Mouse (Mus musculus) olfactory bulb, adult 2 months (tissue): ENCODE results near the gene Tenm4. TPM values are rescaled to one million over a fixed set of nuclear protein-coding genes. Genes with fewer than 3 reads are reported as not detected.

Source experiments
- H3K27ac ChIP-seq: fragments of 200-500 bp; 2 replicates; pipeline ENCODE4 v1.5.1; 2012; ENCODE audit warnings: low read depth, low read length; ENCODE audit not compliant: insufficient read depth
- H3K4me1 ChIP-seq: fragments of 200-500 bp; 2 replicates; pipeline ENCODE4 v1.6.1; 2012; ENCODE audit warnings: low read length; ENCODE audit not compliant: control insufficient read depth, insufficient read depth
- H3K4me3 ChIP-seq: fragments of 200-500 bp; 2 replicates; pipeline ENCODE4 v1.5.1; 2012; ENCODE audit warnings: mild to moderate bottlenecking, low read depth, low read length, moderate library complexity; ENCODE audit not compliant: insufficient read depth
- CTCF ChIP-seq: fragments of 200-500 bp; IDR thresholded peaks from 2 replicates; pipeline ENCODE4 v1.5.1; 2012; ENCODE audit warnings: low read depth, mild to moderate bottlenecking, low read length, moderate library complexity; ENCODE audit not compliant: insufficient read depth
- POLR2A ChIP-seq: fragments of 200-500 bp; IDR thresholded peaks from 2 replicates; pipeline ENCODE4 v1.6.1; 2012; ENCODE audit warnings: mild to moderate bottlenecking, low read depth, low read length, moderate library complexity; ENCODE audit not compliant: insufficient read depth
- WGBS: fragments of 180-500 bp; shearing (Covaris S2); methylation state at CpG from one replicate; pipeline ENCODE4 v1.1.7; 2018; 5-methylcytosine and 5-hydroxymethylcytosine counted together
- polyA plus RNA-seq: library from polyadenylated mRNA; stranded (reverse); fragments of >200 nt; gene quantifications from 2 replicates; pipeline ENCODE4 v1.2.4, GENCODE M21; 2012; ENCODE audit warnings: low replicate concordance; ENCODE audit not compliant: missing spikeins, insufficient read depth, insufficient read length

Tenm4 gene
- polyA plus RNA-seq, 1 experiment, result not detected

DNA sequence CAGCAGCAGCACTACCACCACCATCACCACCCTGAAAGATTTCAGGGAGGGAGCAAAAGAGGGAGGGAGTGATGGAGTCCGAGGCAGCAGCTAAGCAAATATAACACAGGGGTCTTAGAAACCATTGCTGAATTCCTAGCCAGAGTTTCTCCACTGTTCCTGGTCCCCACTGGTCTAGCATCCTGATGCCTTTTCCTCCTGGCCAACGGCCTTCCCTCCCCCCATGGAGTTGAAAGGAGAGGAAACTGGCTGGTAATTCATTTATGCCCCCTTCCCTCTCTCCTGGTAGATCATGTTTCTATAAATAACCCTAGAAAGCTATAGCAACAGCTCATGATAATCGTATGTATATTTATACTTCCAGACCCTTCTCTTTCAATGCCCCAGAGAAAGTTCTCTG lies 481.8 kb downstream of the Tenm4 start:
- TF ChIP-seq POLR2A (no peak), CTCF (no peak)
- Histone ChIP-seq H3K4me1 (peaks cover 39% of the 10 kb centered on the region), H3K4me3 (no peak overlapping the region), H3K27ac (no peak overlapping the region)
- 50% methylated on average over 3 of the region's 3 CpGs for WGBS

- peaks cover 43% of the 10 kb centered on the region for H3K4me1 ChIP-seq
- TF ChIP-seq CTCF (peak; percentile 29; the same call in 1 of the 2 replicates), POLR2A (no peak)
These were observed 483.2 kb downstream of the Tenm4 start for GRCm38 (mm10) chr7:96654206-96654605.

DNA sequence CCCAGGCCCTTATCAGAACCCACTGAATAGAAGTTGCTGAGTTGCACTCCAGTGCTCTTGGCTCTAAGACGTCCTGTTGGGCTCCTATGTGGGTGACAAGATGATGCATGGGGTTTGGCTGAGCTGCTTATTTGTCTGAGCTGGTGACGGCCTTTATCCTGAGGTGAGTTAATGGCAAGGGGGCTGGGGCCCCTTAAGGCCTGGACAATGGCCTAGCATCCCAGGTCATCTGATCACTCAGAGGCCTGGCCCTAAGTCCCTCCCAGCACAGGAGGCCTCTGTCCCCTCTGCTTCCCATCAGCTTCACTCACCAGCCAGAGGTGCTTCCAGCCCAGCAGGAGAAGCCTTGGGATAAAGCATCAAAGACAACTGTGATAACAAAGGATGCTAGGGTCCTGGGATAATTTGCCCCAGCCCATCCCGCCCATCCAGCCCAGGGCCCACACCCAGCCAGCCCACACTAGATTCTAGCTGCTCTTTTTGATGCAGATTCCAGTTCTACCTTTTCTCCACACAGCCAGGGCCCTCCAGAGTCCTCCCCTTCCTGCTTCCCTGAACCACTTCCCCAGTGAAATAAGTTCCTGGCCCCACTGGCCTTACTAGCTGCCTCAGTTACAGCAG lies 484.2 kb downstream of the Tenm4 start:
- Histone ChIP-seq H3K4me3 (no peak overlapping the region), H3K4me1 (peaks cover 46% of the 10 kb centered on the region), H3K27ac (no peak overlapping the region)
- TF ChIP-seq POLR2A (no peak), CTCF (no peak)
- WGBS, result 86% methylated on average over 3 of the region's 3 CpGs

More at GRCm38 (mm10) chr7:96654206-96654605, 483.2 kb downstream of the Tenm4 start:
- no peak overlapping the region for H3K4me3 ChIP-seq
- WGBS, result 77% methylated on average over 2 of the region's 2 CpGs
- no peak overlapping the region for H3K27ac ChIP-seq

DNA sequence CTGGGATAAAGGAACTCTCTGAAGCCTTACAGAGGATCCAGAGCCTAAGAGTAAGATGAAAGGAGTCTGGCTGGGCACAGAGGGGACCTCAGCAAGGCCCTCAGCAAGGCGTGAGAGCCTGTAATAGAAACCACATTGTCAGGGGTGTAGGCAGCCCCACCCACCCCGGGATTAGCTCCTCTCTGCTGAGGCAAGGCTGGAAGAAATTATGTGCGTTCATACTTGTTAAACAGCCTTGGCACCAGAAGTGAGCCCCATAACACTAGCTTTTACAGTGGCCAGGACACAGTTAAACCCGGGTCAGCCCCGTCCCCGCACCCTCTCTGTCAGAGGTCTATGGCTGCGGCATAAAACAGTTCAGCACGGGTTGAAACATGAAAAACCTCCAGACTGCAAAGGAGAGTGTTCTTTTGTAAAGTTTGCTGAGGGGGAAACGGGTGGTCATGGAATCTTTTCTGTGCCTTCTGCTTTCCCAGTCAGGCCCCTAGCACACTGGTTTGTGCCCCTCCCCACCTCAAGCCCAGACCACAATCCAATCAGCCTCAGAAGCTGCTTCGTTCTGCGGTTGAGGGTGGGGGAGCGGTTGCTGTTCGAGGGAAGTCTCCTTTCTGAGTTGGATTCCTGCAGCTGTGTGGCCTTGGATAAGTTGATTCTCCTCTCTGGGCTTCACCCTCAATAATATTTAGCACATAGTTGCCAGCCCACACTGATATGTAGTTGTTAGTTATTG lies 486.2 kb downstream of the Tenm4 start:
- no peak for TF ChIP-seq CTCF
- no peak for TF ChIP-seq POLR2A
- Histone ChIP-seq H3K4me1 (peaks cover 42% of the 10 kb centered on the region), H3K27ac (no peak overlapping the region), H3K4me3 (no peak overlapping the region)
- 56% methylated on average over 13 of the region's 13 CpGs for WGBS

GRCm38 (mm10) chr7:96657857-96658580 lies 487.0 kb downstream of the Tenm4 start:
- no peak overlapping the region for H3K4me3 ChIP-seq
- peaks cover 36% of the 10 kb centered on the region for H3K4me1 ChIP-seq
- TF ChIP-seq POLR2A, result no peak
- TF ChIP-seq CTCF, result no peak
- 88% methylated on average over 11 of the region's 11 CpGs for WGBS
- H3K27ac ChIP-seq, result no peak overlapping the region

- 81% methylated on average over 3 of the region's 3 CpGs for WGBS
- Histone ChIP-seq H3K4me3 (no peak overlapping the region), H3K27ac (no peak overlapping the region), H3K4me1 (peaks cover 35% of the 10 kb centered on the region)
- TF ChIP-seq POLR2A (no peak), CTCF (no peak)
These were observed 489.9 kb downstream of the Tenm4 start for GRCm38 (mm10) chr7:96660907-96661306.

GRCm38 (mm10) chr7:96661352-96662169 lies 490.5 kb downstream of the Tenm4 start:
- TF ChIP-seq POLR2A, result no peak
- Histone ChIP-seq H3K27ac (no peak overlapping the region), H3K4me3 (no peak overlapping the region), H3K4me1 (peaks cover 32% of the 10 kb centered on the region)
- 87% methylated on average over 12 of the region's 12 CpGs for WGBS

- Histone ChIP-seq H3K4me1 (peaks cover 26% of the 10 kb centered on the region), H3K4me3 (no peak overlapping the region), H3K27ac (no peak overlapping the region)
- TF ChIP-seq CTCF (no peak), POLR2A (no peak)
- 91% methylated on average over 7 of the region's 7 CpGs for WGBS
These were observed 492.3 kb downstream of the Tenm4 start for GRCm38 (mm10) chr7:96663336-96663735.

- H3K27ac ChIP-seq, result no peak overlapping the region
- 89% methylated on average over 8 of the region's 8 CpGs for WGBS
- peaks cover 14% of the 10 kb centered on the region for H3K4me1 ChIP-seq
- H3K4me3 ChIP-seq, result no peak overlapping the region
- TF ChIP-seq POLR2A (no peak), CTCF (no peak)
These were observed 495.4 kb downstream of the Tenm4 start for GRCm38 (mm10) chr7:96666366-96666896.
